Mouse (Mus musculus) spleen, adult 2 months (tissue): ENCODE data around the gene Atp6v0a1. TPM values are rescaled to one million over a fixed set of nuclear protein-coding genes. Genes with fewer than 3 reads are reported as not detected.
"Not testable (repeated sequence)": the region's sequence is repeated elsewhere in the genome, so short reads cannot be mapped to it uniquely, and the experiment has no call there.

Experiments
- DNase-seq, 2 experiments: peaks; one replicate each; pipeline versions ENCODE4 v3.0.0 to v3.0.0-alpha.2; 2012 to 2021; ENCODE audit warnings: low spot score in 2 of 2, low read depth in 1 of 2
- H3K27ac ChIP-seq: fragments of 200-500 bp; 2 replicates; pipeline ENCODE4 v1.5.1; 2012; ENCODE audit warnings: low read length, inconsistent platforms; ENCODE audit not compliant: insufficient read depth
- H3K27me3 ChIP-seq: fragments of 200-500 bp; 2 replicates; pipeline ENCODE4 v1.6.1; 2012; ENCODE audit warnings: mild to moderate bottlenecking, moderate library complexity, low read length, inconsistent platforms; ENCODE audit not compliant: control insufficient read depth, insufficient read depth
- H3K36me3 ChIP-seq: fragments of 200-500 bp; 2 replicates; pipeline ENCODE4 v1.6.1; 2012; ENCODE audit warnings: mild to moderate bottlenecking, low read length, inconsistent platforms; ENCODE audit not compliant: control insufficient read depth, insufficient read depth
- H3K4me1 ChIP-seq: fragments of 200-500 bp; 2 replicates; pipeline ENCODE4 v1.6.1; 2011; ENCODE audit warnings: inconsistent platforms; ENCODE audit not compliant: control insufficient read depth, insufficient read depth, insufficient read length
- H3K4me3 ChIP-seq: fragments of 200-500 bp; 2 replicates; pipeline ENCODE4 v1.5.1; 2011; ENCODE audit warnings: mild to moderate bottlenecking, inconsistent platforms; ENCODE audit not compliant: insufficient read depth, insufficient read length; ENCODE audit errors: extremely low read depth
- CTCF ChIP-seq: fragments of 200-500 bp; IDR thresholded peaks from 2 replicates; pipeline ENCODE4 v1.5.1; 2011; ENCODE audit warnings: mild to moderate bottlenecking, inconsistent platforms; ENCODE audit not compliant: insufficient read depth, insufficient read length, insufficient replicate concordance; ENCODE audit errors: extremely low read depth
- POLR2A ChIP-seq: fragments of 200-500 bp; IDR thresholded peaks from 2 replicates; pipeline ENCODE4 v1.6.1; 2011; ENCODE audit warnings: low read depth, low read length, inconsistent platforms
- WGBS: fragments of 180-500 bp; shearing (Covaris S2); methylation state at CpG from one replicate; pipeline ENCODE4 v1.1.7; 2018; 5-methylcytosine and 5-hydroxymethylcytosine counted together
- polyA plus RNA-seq: library from polyadenylated mRNA; depleted of rRNA; stranded (reverse); fragments of >200 nt; gene quantifications from 2 replicates; pipeline ENCODE4 v1.2.3, GENCODE M21; 2012

Atp6v0a1 gene
- polyA plus RNA-seq, 1 experiment, result 41.8 TPM

DNA sequence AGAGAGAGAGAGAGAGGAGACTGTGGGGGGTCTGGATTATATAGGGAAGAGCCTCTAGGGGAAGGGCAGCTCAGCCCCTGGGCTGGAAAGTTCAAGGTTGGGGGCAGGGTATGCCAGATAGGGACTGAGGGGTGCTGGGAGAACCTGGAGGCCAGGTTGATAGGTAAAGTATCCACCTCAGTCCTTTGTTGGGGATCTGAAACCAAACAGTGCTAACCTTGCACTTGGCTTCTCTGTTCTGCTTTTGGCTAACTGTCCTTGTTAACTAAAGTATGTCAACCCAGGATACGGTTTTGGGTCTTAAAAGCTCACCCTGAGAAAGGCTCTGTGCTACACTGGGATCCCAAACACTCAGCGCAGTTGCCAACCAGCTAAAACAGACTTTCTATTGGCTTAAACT is 19.6 kb upstream of the Atp6v0a1 start:
- Histone ChIP-seq H3K27ac (no peak overlapping the region), H3K4me1 (no peaks in the 10 kb centered on the region), H3K27me3 (no peaks in the 10 kb centered on the region), H3K4me3 (no peak overlapping the region), H3K36me3 (no peaks in the 10 kb centered on the region)
- no peak for DNase-seq
- 47% methylated on average over 2 of the region's 2 CpGs for WGBS
- TF ChIP-seq POLR2A (no peak), CTCF (no peak)

DNA sequence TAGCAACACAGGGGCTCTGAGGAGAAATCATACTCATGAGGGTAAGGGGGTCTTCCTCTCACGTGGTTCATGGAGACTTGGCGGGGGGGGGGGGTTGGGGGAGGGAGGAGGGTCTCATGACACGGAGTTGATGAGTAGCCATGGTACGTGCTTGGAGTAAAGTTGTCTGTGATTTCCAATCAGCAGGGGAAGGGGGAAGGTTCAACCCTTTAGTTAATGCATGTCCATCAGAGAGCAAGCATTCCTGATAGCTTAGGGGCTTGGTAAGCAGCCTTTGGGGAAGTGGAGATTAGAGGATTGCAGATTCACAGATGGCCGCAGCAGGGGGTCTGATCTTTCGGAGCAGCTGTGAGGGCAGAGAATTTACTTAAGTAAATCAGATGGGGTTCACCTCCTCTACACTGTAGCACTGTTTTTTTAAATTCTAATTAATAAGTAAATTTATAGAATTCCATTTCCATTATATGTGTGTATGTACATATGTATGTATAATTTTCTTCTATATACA is 18.2 kb upstream of the Atp6v0a1 start:
- no peak overlapping the region for H3K27ac ChIP-seq
- WGBS, result 71% methylated on average over 6 of the region's 6 CpGs
- no peak overlapping the region for H3K4me3 ChIP-seq
- TF ChIP-seq POLR2A (no peak), CTCF (no peak)
- H3K27me3 ChIP-seq, result no peaks in the 10 kb centered on the region
- DNase-seq, result no peak
- H3K36me3 ChIP-seq, result no peaks in the 10 kb centered on the region
- H3K4me1 ChIP-seq, result no peaks in the 10 kb centered on the region

DNA sequence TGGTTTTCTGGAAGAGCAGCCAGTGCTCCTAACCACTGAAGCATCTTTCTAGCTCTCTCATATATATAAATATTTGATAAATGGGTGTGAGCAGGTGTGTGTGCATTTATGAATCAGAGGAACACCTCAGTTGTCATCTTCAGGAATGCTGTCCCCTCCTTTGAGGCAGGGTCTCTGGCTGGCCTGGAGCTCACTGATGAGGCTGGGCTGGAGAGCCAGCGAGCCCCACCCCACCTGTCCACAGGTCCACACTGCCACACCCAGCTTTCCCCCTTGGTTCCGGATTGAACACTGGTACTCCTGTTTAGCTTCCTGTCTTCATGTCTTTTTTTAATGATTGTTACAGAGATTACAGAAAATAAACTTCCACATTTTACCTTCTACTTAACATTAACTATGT is 15.8 kb upstream of the Atp6v0a1 start:
- TF ChIP-seq POLR2A, result no peak
- no peak for TF ChIP-seq CTCF
- no peak for DNase-seq

DNA sequence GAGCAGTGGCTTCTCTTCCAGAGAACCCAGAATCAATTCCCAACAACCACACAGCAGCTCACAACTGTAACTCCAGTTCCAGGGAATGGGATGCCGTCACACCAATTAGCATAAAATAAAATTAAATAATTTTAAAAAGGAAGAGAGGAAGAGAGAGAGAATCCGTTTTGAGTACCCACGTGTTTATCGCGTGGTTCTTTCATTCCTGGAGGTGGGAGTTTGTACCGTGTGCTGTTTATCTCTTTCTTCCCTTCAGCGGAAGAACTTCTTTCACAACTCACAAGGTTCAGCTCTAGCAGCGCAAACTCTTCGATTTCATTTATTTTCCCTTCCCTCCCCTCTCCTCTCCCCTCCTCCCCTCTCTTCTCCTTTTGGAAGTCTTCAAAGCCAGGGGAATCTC is 15.0 kb upstream of the Atp6v0a1 start:
- no peak for DNase-seq
- no peak overlapping the region for H3K4me3 ChIP-seq
- TF ChIP-seq POLR2A (no peak), CTCF (no peak)
- 55% methylated on average over 9 of the region's 9 CpGs for WGBS
- H3K27me3 ChIP-seq, result no peaks in the 10 kb centered on the region
- H3K36me3 ChIP-seq, result no peaks in the 10 kb centered on the region
- no peak overlapping the region for H3K27ac ChIP-seq
- H3K4me1 ChIP-seq, result no peaks in the 10 kb centered on the region

More for the DNA sequence above, 15.8 kb upstream of the Atp6v0a1 start:
- Histone ChIP-seq H3K36me3 (no peaks in the 10 kb centered on the region), H3K4me3 (no peak overlapping the region), H3K4me1 (no peaks in the 10 kb centered on the region), H3K27me3 (no peaks in the 10 kb centered on the region), H3K27ac (no peak overlapping the region)
- WGBS, result 75% methylated on average over 2 of the region's 2 CpGs

DNA sequence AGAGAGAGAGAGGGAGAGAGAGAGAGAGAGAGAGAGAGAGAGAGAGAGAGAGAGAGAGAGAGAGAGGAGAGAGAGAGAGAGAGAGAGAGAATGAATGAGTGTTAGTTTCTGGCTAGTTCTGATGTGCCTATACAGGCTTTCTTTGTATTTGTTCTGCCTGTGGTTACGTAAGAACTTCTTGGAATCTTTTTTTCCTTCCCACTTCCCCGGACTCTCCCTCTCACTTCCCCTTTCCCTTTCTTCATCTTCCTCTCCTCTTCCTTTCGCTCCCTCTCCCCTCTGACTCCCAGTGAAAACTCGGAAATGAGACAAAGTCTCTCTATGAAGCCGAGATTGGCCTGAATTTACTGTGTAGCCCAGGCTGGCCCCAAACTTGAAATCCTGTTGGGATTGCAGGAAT is 14.6 kb upstream of the Atp6v0a1 start:
- Histone ChIP-seq H3K27ac (no peak overlapping the region), H3K36me3 (no peaks in the 10 kb centered on the region), H3K27me3 (no peaks in the 10 kb centered on the region), H3K4me1 (no peaks in the 10 kb centered on the region), H3K4me3 (no peak overlapping the region)
- no peak for TF ChIP-seq CTCF
- no peak for TF ChIP-seq POLR2A
- no peak for DNase-seq
- 63% methylated on average over 5 of the region's 5 CpGs for WGBS

DNA sequence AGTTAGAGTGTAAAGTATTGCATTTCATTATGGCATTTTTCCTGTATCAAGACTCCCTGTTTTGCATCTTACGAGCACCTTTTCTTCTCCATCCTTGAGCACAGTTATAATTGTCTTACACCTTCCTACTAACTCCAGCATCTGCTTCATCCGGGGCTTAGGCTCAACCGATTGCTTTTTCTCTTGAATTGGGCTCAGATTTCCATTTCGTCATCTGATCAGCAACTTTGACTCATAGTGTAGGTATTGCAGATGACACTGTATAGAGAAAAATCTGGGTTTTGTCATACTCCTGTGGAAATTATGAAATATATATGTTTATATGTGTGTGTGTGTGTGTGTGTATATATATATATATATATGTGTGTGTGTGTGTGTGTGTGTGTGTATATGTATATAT is 12.8 kb upstream of the Atp6v0a1 start:
- no peak overlapping the region for H3K4me3 ChIP-seq
- peaks cover 7% of the 10 kb centered on the region; the same call in 1 of the 2 replicates for H3K4me1 ChIP-seq
- no peak for DNase-seq
- no peak for TF ChIP-seq CTCF
- no peak for TF ChIP-seq POLR2A
- WGBS, result 87% methylated on average over 4 of the region's 4 CpGs
- H3K36me3 ChIP-seq, result no peaks in the 10 kb centered on the region
- no peak overlapping the region for H3K27ac ChIP-seq
- H3K27me3 ChIP-seq, result no peaks in the 10 kb centered on the region

DNA sequence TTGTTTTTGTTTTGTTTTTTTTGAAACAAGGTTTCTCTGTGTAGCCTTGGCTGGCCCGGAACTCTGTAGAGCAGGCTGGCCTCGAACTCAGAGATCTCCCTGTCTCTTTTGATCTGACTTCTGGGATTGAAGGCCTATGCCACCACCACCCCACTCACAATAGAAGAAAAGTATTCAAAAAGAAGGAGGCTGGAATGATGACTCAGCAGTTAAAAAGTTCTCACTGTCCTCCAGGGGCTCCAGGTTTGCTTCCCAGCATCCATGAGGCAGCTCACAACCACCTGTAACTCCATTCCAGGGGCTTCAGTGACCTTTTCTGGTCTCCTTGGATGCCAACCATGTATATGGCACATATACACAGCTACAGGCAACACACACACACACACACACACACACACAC is 10.4 kb upstream of the Atp6v0a1 start:
- Histone ChIP-seq H3K4me1 (peaks cover 18% of the 10 kb centered on the region), H3K27ac (no peak overlapping the region), H3K4me3 (no peak overlapping the region), H3K27me3 (no peaks in the 10 kb centered on the region), H3K36me3 (no peaks in the 10 kb centered on the region)
- 91% methylated on average over 2 of the region's 2 CpGs for WGBS
- DNase-seq, result no peak
- TF ChIP-seq POLR2A (no peak), CTCF (no peak)

DNA sequence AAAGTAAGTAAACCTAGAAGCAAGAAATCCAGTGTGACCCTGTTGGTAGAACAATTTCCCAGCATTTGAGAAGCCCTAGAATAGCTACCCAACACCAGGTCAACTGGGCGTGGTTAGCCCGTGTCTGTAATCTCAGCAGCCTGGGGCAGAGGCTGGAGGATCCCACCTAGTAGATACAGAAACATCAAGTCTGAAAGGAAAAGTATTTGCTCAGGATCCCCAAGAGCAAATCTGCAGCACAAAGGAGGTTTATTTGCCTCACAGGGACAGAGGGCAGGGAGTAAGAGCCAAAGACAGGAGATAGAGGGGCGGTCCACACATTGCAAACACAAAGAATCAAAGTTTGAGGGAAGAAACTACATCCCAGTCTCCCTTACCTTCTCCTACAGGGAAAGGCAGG is 10.0 kb upstream of the Atp6v0a1 start:
- no peak overlapping the region for H3K4me3 ChIP-seq
- DNase-seq, result no peak
- peaks cover 18% of the 10 kb centered on the region for H3K4me1 ChIP-seq
- no peaks in the 10 kb centered on the region for H3K27me3 ChIP-seq
- H3K36me3 ChIP-seq, result no peaks in the 10 kb centered on the region
- WGBS, result 81% methylated on average over 3 of the region's 3 CpGs
- TF ChIP-seq CTCF (no peak), POLR2A (no peak)
- H3K27ac ChIP-seq, result no peak overlapping the region

DNA sequence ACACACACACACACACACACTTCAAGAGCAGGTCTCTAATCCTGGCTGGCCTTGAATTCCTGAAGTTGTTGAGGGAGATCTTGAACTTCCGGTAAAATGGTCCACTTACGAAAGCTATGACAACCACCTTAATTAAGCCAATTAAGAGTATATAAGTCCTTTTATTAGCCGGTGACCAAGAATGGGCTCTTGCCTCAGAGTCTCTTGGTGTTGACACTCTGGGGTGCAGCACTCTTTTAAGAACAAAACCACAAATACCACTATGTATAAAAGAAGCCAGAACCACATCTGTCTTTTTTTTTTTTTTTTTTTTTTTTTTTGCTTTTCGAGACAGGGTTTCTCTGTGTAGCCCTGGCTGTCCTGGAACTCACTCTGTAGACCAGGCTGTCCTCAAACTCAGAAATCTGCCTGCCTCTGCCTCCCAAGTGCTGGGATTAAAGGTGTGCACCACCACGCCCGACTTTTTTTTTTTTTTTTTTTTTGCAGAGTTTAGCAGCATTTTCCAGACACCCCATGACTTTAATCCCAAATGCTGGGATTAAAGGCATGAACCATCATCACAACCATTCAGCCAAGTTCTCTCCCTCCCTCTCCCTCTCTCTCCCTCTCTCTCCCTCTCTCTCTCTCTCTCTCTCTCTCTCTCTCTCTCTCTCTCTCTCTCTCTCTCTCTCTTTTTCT is 7.2 kb upstream of the Atp6v0a1 start:
- not testable (repeated sequence) for H3K36me3 ChIP-seq

More for the DNA sequence above, 7.2 kb upstream of the Atp6v0a1 start:
- not testable (repeated sequence) for H3K27me3 ChIP-seq, H3K4me3 ChIP-seq, DNase-seq, H3K27ac ChIP-seq
- 37% methylated on average over 6 of the region's 6 CpGs for WGBS
- H3K4me1 ChIP-seq, result peaks cover 20% of the 10 kb centered on the region
